8 mouse cellular contexts compared by ENCODE assay signal in genomic region chr11:42418996-42419782, GRCm38 (mm10). TPM values are rescaled to one million over a fixed set of nuclear protein-coding genes. Genes with fewer than 3 reads are reported as not detected.
DNase-seq lines count a peak whose midpoint lies in the region; ATAC-seq and TF ChIP-seq lines count a peak whose summit lies in the region.

Gene Gabrb2, plus strand, starts transcription at chr11:42419757.

- no peaks in the 10 kb centered on the region for H3K9me3 ChIP-seq in neural tube, embryonic 11.5 days (ENCODE audit: control insufficient read depth, low read length)

- no peak; the same call in none of the 2 replicates for ATAC-seq in frontal cortex, adult (ENCODE audit: low TSS enrichment)
- ATAC-seq in neural tube, embryonic 11.5 days (ENCODE audit: insufficient read depth, low FRiP score, low TSS enrichment) = peak; percentile 8

- peak within 1 kb of the TSS; percentile 77 for H3K4me2 ChIP-seq in neural tube, embryonic 11.5 days (ENCODE audit: low read depth)

- no peak for TF ChIP-seq CTCF in testis, adult 2 months (IDR thresholded peaks at IDR 0.05; ENCODE audit: control insufficient read depth, insufficient read depth, insufficient replicate concordance, low read depth, low read length)

- no peak within 1 kb of the TSS for H3K27ac ChIP-seq in testis, adult 2 months (ENCODE audit: control insufficient read depth, insufficient read depth, low read depth, low read length)
- no peak within 1 kb of the TSS for H3K27ac ChIP-seq in neural tube, embryonic 11.5 days (ENCODE audit: low read depth, low read length)

- H3K36me3 ChIP-seq in testis, adult 2 months (ENCODE audit: control insufficient read depth, insufficient read depth, low read length) = no peaks in the 10 kb centered on the region
- H3K36me3 ChIP-seq in neural tube, embryonic 11.5 days (ENCODE audit: control insufficient read depth, insufficient read depth, low read length) = no peaks in the 10 kb centered on the region

- H3K4me3 ChIP-seq in testis, adult 2 months (ENCODE audit: control insufficient read depth, low read depth, low read length) = peak within 1 kb of the TSS; percentile 20
- H3K4me3 ChIP-seq in neural tube, embryonic 11.5 days (ENCODE audit: low read depth, low read length) = peak within 1 kb of the TSS; percentile 46

- TF ChIP-seq POLR2A in testis, adult 2 months (IDR thresholded peaks at IDR 0.05; ENCODE audit: control insufficient read depth, low read depth, low read length) = no peak

- peaks cover 6% of the 10 kb centered on the region for H3K4me1 ChIP-seq in testis, adult 2 months (ENCODE audit: control insufficient read depth, insufficient read depth, low read length)
- no peaks in the 10 kb centered on the region for H3K4me1 ChIP-seq in neural tube, embryonic 11.5 days (ENCODE audit: control insufficient read depth, insufficient read depth, low read length)

- H3K27me3 ChIP-seq in testis, adult 2 months (ENCODE audit: control insufficient read depth, insufficient read depth, low read length) = no peaks in the 10 kb centered on the region
- no peaks in the 10 kb centered on the region; the same call in 1 of the 2 replicates for H3K27me3 ChIP-seq in neural tube, embryonic 11.5 days (ENCODE audit: control insufficient read depth, insufficient read depth, low read length)

- H3K9ac ChIP-seq in neural tube, embryonic 11.5 days (ENCODE audit: low read length) = peak within 1 kb of the TSS; percentile 58

- 25% methylated on average over 19 of the region's 20 CpGs for WGBS in neural tube, embryonic 11.5 days

- DNase-seq in frontal cortex, postnatal 10 days (ENCODE audit: low spot score in 2 of 2) = peak; percentile 13 to 29
- DNase-seq in testis, postnatal 14 days (ENCODE audit: low spot score) = no peak
- peak in 1 of 2 experiments; percentile 22 for DNase-seq in layer of hippocampus, postnatal 36 days
- DNase-seq in neural tube, embryonic 11.5 days (ENCODE audit: low spot score) = no peak
- DNase-seq in ovary, adult 18-20 months (ENCODE audit: low spot score) = no peak
- DNase-seq in thymus, postnatal 4 days = no peak

RNA-seq across cellular contexts. Expression of gene Gabrb2, which starts in this region (rescaled TPM):
- polyA plus RNA-seq in testis, adult 2 months (2012; rRNA removed) = 0.09 TPM in 1 of 2 replicates, not detected in the other
- 100 to 1,000 TPM; 145 TPM for total RNA-seq in layer of hippocampus, postnatal 36 days (2021)
- polyA plus RNA-seq in neural tube, embryonic 11.5 days (2014; fragmentation: Nextera tagmentation; extraction: Ambion mirVana) = 3.5 and 4.0 TPM in 2 replicates

Comparison
In these comparisons a context has a peak if more than half of its experiments do, and no peak if none do; other contexts are left out.
1. DNase-seq: peak in frontal cortex, postnatal 10 days (2 of 2); none in testis, postnatal 14 days (single experiment), neural tube, embryonic 11.5 days (single experiment), ovary, adult 18-20 months (single experiment) and thymus, postnatal 4 days (single experiment).